Mouse (Mus musculus): ENCODE results near the gene Med14.
A peak's percentile ranks its signal among the peaks of the same experiment; 100 is the strongest.

Med14 gene

DNA sequence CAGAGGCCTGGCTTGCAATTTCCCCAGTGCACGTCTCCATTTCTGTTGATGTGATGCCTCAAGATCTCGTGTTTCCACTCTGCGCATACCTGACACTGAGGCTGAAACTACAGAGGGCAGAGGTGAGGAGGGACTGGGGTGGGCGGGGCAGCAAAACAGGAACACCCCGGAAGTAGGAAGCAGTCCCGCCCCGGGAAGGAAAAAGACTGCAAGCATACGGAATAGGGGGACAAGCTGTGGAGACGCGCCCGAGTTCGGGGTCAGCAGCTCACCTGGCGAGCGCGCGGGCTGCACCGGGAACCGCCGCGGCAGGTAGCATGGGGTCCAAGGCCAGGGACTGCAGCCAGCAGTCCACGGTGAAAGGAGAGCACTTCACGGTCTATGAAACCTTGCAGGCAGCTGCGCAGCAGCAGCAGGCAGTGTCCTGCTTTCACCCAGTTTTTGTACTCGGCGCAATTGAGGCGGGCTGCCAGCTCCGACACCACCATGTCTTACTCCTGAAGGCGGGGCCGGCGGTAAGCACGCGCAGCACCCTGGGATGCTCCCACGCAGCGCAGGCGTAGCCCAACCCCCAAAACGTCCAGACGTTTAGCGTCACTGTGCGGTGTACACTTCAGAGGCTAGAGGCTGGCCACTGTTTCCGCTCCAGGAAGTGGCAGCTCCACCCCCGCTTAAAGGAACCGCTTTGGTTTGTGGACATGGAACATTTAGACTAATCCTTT, 88.7 kb downstream of the Med14 start, which contains the start of gene 1810030O07Rik:
Gene 1810030O07Rik, minus strand, starts transcription at position 615 of the 722 bp plus-strand sequence.
- peak; percentile 88 for DNase-seq (ENCODE audit: low spot score)

DNA sequence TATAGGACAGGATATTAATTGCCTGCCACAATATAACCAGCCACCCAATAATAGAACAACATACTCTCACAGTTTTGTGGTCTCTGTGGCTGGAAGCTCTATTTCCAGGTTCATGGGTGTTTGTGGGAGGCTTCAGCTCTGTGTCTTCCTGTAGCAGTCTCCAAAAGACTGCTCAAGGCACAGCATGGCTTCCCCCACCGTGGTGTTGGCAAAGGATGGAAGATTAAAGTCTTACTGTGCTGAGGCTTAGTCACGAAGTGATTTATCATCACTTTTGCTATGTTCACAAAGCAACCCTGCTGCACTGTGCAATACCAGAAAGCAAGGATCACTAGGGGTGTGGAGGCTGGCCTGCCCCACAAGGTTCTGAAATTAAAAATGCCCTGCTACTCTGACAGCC, 108.0 kb downstream of the Med14 start:
- DNase-seq (ENCODE audit: low spot score), result no peak

DNA sequence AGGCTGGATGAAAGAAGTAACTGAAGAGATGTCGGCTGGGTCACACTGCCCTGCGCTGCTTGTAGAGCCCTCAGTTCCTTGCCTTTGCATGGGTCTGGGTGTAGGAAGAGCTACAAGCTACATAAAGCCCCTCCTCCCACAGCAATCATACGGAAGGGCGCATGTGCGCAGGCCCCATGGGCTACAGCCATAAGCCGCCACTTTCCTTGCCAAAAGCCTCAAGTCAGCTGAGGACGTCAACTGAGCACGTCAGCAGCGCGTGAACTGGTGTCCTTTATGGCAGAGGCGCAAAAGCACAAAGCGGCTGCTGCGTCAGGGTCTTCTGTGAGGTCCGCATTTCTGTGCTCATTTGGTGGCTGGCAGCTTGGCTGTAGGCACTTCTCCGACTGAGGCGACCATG, 110.0 kb downstream of the Med14 start:
- DNase-seq (ENCODE audit: low spot score), result no peak

DNA sequence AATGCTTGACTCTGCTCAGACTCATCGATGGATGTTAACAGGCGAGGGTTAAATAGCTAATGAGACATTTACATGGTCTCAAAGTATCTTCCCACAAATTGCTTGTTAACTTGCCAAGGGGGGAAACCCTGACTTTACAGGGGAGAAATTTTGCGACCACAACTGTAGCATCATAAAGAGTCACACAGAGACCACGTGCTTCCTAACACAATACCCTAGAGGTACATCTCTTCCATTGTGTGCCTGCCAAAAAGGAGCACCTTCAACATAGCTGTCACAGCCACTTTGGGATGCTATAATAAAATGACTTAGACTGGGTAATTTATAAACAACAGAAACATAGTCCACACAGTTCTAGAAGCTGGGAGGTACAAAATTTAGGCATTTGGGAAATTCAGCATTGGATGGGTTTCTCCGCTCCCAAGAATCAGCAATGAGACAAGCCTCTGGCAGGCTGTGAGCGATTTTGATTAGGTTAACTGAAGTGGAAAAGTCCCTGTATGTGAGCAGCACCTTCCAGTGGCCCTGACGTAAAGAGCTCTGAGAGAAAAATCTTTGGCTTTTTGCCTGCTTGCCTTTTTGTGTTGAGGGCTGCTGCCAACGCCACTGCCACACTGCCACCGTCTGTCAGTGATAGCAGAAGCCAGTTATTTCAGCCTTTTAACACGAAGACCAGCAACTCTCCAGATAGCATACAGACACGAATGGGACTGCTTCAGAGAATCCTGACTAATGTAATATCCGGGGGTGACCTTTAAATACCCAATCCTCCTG, 116.2 kb downstream of the Med14 start:
- DNase-seq (ENCODE audit: low spot score), result no peak

DNA sequence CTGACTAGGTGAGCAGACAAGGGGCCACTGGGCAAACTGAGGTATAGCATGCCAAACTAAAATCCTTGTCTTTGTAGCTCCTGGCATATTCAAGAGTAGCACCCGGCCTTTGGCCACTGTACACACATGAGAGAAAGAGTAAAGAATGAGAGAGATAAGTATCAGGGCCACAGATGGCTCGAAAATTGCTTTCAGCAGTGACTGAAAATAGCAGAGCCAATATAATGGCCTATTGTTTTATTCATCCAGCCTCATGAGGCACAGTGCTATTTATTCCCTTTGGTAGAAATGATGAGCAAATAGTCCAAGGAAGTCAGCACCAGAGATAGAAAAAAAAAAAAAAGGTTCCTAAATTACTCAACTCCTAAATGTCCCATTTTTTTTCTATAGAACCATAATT, 116.9 kb downstream of the Med14 start:
- DNase-seq (ENCODE audit: low spot score), result no peak
